Mouse (Mus musculus): ENCODE data around the gene Ap1g2. TPM values are rescaled to one million over a fixed set of nuclear protein-coding genes. Genes with fewer than 3 reads are reported as not detected.

Gene Ap1g2
- polyA plus RNA-seq, 1 experiment from 2014 or later, result 71.9 TPM

- no peak; the same call in 1 of the 2 replicates for ATAC-seq
- Histone ChIP-seq H3K9me3 (no peaks in the 10 kb centered on the region), H3K27me3 (replicated peaks) (0 out of 2 replicates have a peak, but pooled peaks cover 3% of the 10 kb centered on the region), H3K9ac (no peak overlapping the region), H3K36me3 (no peaks in the 10 kb centered on the region), H3K4me2 (replicated peaks) (peak overlapping the region; percentile 12), H3K4me1 (replicated peaks) (0 out of 2 replicates have a peak, but pooled peaks cover 2% of the 10 kb centered on the region), H3K27ac (no peak overlapping the region), H3K4me3 (replicated peaks) (no peak overlapping the region)
- WGBS, result 41% methylated on average over 8 of the region's 8 CpGs
These were observed 16.0 kb upstream of the Ap1g2 start for GRCm38 (mm10) chr14:55122359-55122758.

GRCm38 (mm10) chr14:55121947-55122346, 15.6 kb upstream of the Ap1g2 start:
- no peak overlapping the region for H3K9ac ChIP-seq
- no peak overlapping the region for H3K27ac ChIP-seq
- no peaks in the 10 kb centered on the region for H3K9me3 ChIP-seq
- peak overlapping the region; percentile 12 for H3K4me2 ChIP-seq (replicated peaks)
- H3K4me1 ChIP-seq (replicated peaks), result 0 out of 2 replicates have a peak, but pooled peaks cover 2% of the 10 kb centered on the region
- H3K27me3 ChIP-seq (replicated peaks), result peaks cover 7% of the 10 kb centered on the region; the same call in 1 of the 2 replicates
- WGBS, result 5% methylated on average over 5 of the region's 5 CpGs
- H3K36me3 ChIP-seq, result no peaks in the 10 kb centered on the region
- H3K4me3 ChIP-seq (replicated peaks), result no peak overlapping the region
- peak; percentile 91 for ATAC-seq

- Histone ChIP-seq H3K27ac (no peak overlapping the region), H3K27me3 (replicated peaks) (peaks cover 22% of the 10 kb centered on the region), H3K9me3 (no peaks in the 10 kb centered on the region), H3K36me3 (no peaks in the 10 kb centered on the region), H3K4me2 (replicated peaks) (no peak overlapping the region), H3K9ac (no peak overlapping the region), H3K4me1 (replicated peaks) (peaks cover 19% of the 10 kb centered on the region), H3K4me3 (replicated peaks) (no peak overlapping the region)
- ATAC-seq, result no peak
- 77% methylated on average over 4 of the region's 4 CpGs for WGBS
These were observed 13.2 kb upstream of the Ap1g2 start for GRCm38 (mm10) chr14:55119421-55120134.

- Histone ChIP-seq H3K4me2 (replicated peaks) (no peak overlapping the region), H3K4me1 (replicated peaks) (peaks cover 26% of the 10 kb centered on the region), H3K27me3 (replicated peaks) (peaks cover 28% of the 10 kb centered on the region), H3K27ac (no peak overlapping the region), H3K36me3 (no peaks in the 10 kb centered on the region), H3K9ac (no peak overlapping the region), H3K9me3 (no peaks in the 10 kb centered on the region), H3K4me3 (replicated peaks) (no peak overlapping the region)
- no peak for ATAC-seq
- WGBS, result 81% methylated on average over 4 of the region's 4 CpGs
These were observed 12.5 kb upstream of the Ap1g2 start for GRCm38 (mm10) chr14:55118852-55119251.

GRCm38 (mm10) chr14:55116425-55117200, 10.2 kb upstream of the Ap1g2 start, which contains the start of gene Jph4:
TSS of gene Jph4 (minus strand) at chr14:55116935.
- peak within 1 kb of the TSS; percentile 99 for H3K4me2 ChIP-seq (replicated peaks)
- H3K27me3 ChIP-seq (replicated peaks), result peaks cover 39% of the 10 kb centered on the region
- no peak for ATAC-seq
- WGBS, result 7% methylated on average over 21 of the region's 21 CpGs
- H3K4me1 ChIP-seq (replicated peaks), result peaks cover 27% of the 10 kb centered on the region
- no peak within 1 kb of the TSS for H3K27ac ChIP-seq
- no peaks in the 10 kb centered on the region for H3K9me3 ChIP-seq
- no peak within 1 kb of the TSS for H3K9ac ChIP-seq
- H3K36me3 ChIP-seq, result no peaks in the 10 kb centered on the region
- peak within 1 kb of the TSS; percentile 61 for H3K4me3 ChIP-seq (replicated peaks)

- peak overlapping the region; percentile 61 for H3K4me3 ChIP-seq (replicated peaks)
- H3K4me2 ChIP-seq (replicated peaks), result peak overlapping the region; percentile 99
- ATAC-seq, result no peak
- WGBS, result 2% methylated on average over 8 of the region's 8 CpGs
- peaks cover 27% of the 10 kb centered on the region for H3K4me1 ChIP-seq (replicated peaks)
- H3K9me3 ChIP-seq, result no peaks in the 10 kb centered on the region
- no peak overlapping the region for H3K27ac ChIP-seq
- H3K36me3 ChIP-seq, result no peaks in the 10 kb centered on the region
- H3K27me3 ChIP-seq (replicated peaks), result peaks cover 40% of the 10 kb centered on the region
- no peak overlapping the region for H3K9ac ChIP-seq
These were observed 9.5 kb upstream of the Ap1g2 start for GRCm38 (mm10) chr14:55115846-55116245.

GRCm38 (mm10) chr14:55114759-55115701, 8.6 kb upstream of the Ap1g2 start:
- Histone ChIP-seq H3K27me3 (replicated peaks) (peaks cover 40% of the 10 kb centered on the region), H3K9me3 (no peaks in the 10 kb centered on the region), H3K36me3 (no peaks in the 10 kb centered on the region), H3K4me2 (replicated peaks) (peak overlapping the region; percentile 99), H3K4me1 (replicated peaks) (peaks cover 27% of the 10 kb centered on the region), H3K27ac (no peak overlapping the region; the same call in 1 of the 2 replicates), H3K4me3 (replicated peaks) (peak overlapping the region; percentile 61), H3K9ac (peak overlapping the region; percentile 61)
- WGBS, result under 1% methylated on average over 76 of the region's 78 CpGs
- ATAC-seq, result peak; percentile 72

- peak overlapping the region; percentile 99 for H3K4me2 ChIP-seq (replicated peaks)
- no peaks in the 10 kb centered on the region for H3K36me3 ChIP-seq
- peak overlapping the region; percentile 61 for H3K4me3 ChIP-seq (replicated peaks)
- peaks cover 33% of the 10 kb centered on the region for H3K4me1 ChIP-seq (replicated peaks)
- H3K9ac ChIP-seq, result peak overlapping the region; percentile 61; the same call in 1 of the 2 replicates
- peaks cover 40% of the 10 kb centered on the region for H3K27me3 ChIP-seq (replicated peaks)
- no peak overlapping the region for H3K27ac ChIP-seq
- peak; percentile 3 for ATAC-seq
- H3K9me3 ChIP-seq, result no peaks in the 10 kb centered on the region
- 8% methylated on average over 26 of the region's 26 CpGs for WGBS
These were observed 7.7 kb upstream of the Ap1g2 start for GRCm38 (mm10) chr14:55113975-55114645.

GRCm38 (mm10) chr14:55113351-55113974, 7.1 kb upstream of the Ap1g2 start:
- peak overlapping the region; percentile 21; the same call in 1 of the 2 replicates for H3K4me3 ChIP-seq (replicated peaks)
- no peaks in the 10 kb centered on the region for H3K36me3 ChIP-seq
- H3K9me3 ChIP-seq, result no peaks in the 10 kb centered on the region
- no peak for ATAC-seq
- H3K27ac ChIP-seq, result no peak overlapping the region
- peaks cover 40% of the 10 kb centered on the region for H3K27me3 ChIP-seq (replicated peaks)
- H3K4me2 ChIP-seq (replicated peaks), result peak overlapping the region; percentile 99
- 0 out of 2 replicates have a peak overlapping the region, but pooled peaks have one; percentile 5 for H3K9ac ChIP-seq
- 64% methylated on average over 51 of the region's 51 CpGs for WGBS
- H3K4me1 ChIP-seq (replicated peaks), result peaks cover 38% of the 10 kb centered on the region

GRCm38 (mm10) chr14:55111720-55112119, 5.3 kb upstream of the Ap1g2 start:
- H3K4me1 ChIP-seq (replicated peaks), result peaks cover 49% of the 10 kb centered on the region
- H3K27me3 ChIP-seq (replicated peaks), result peaks cover 30% of the 10 kb centered on the region
- no peak overlapping the region for H3K4me3 ChIP-seq (replicated peaks)
- H3K4me2 ChIP-seq (replicated peaks), result no peak overlapping the region
- ATAC-seq, result no peak
- no peaks in the 10 kb centered on the region for H3K9me3 ChIP-seq
- H3K9ac ChIP-seq, result no peak overlapping the region
- 67% methylated on average over 2 of the region's 2 CpGs for WGBS
- H3K36me3 ChIP-seq, result no peaks in the 10 kb centered on the region
- H3K27ac ChIP-seq, result no peak overlapping the region

GRCm38 (mm10) chr14:55110076-55110475, 3.7 kb upstream of the Ap1g2 start:
- 35% methylated on average over 9 of the region's 9 CpGs for WGBS
- peaks cover 20% of the 10 kb centered on the region for H3K27me3 ChIP-seq (replicated peaks)
- no peak overlapping the region for H3K27ac ChIP-seq
- peaks cover 43% of the 10 kb centered on the region for H3K4me1 ChIP-seq (replicated peaks)
- H3K9ac ChIP-seq, result no peak overlapping the region
- H3K4me3 ChIP-seq (replicated peaks), result no peak overlapping the region
- no peak for ATAC-seq
- no peaks in the 10 kb centered on the region for H3K36me3 ChIP-seq
- H3K9me3 ChIP-seq, result no peaks in the 10 kb centered on the region
- no peak overlapping the region for H3K4me2 ChIP-seq (replicated peaks)

Measured in intestine, embryonic 15.5 days (tissue).